Mouse (Mus musculus) left cerebral cortex, adult 9 months (tissue): ENCODE data around the gene Gm20547.
"Not testable (repeated sequence)": the region's sequence is repeated elsewhere in the genome, so short reads cannot be mapped to it uniquely, and the experiment has no call there.

Experiments used
- DNase-seq, 2 experiments: peaks; one replicate each; pipeline ENCODE4 v3.0.0; 2022; ENCODE audit warnings: low spot score in 2 of 2

Gm20547 gene

GRCm38 (mm10) chr17:34881683-34882310 is at the start of gene Gm20547:
Gene Gm20547, minus strand, starts transcription at chr17:34882042.
- no peak for DNase-seq

GRCm38 (mm10) chr17:34931061-34931734 is 49.4 kb upstream of the Gm20547 start, which contains the start of gene Neu1:
Gene Neu1, plus strand, starts transcription at chr17:34931253.
- DNase-seq = peak; percentile 96 to 99

GRCm38 (mm10) chr17:34928841-34929240 is 47.0 kb upstream of the Gm20547 start:
- no peak for DNase-seq

- DNase-seq = peak in 1 of 2 experiments; percentile 45
These were observed 45.6 kb upstream of the Gm20547 start for GRCm38 (mm10) chr17:34927306-34928019.

GRCm38 (mm10) chr17:34924258-34924657 is 42.4 kb upstream of the Gm20547 start:
- no peak for DNase-seq

- no peak for DNase-seq
These were observed 41.1 kb upstream of the Gm20547 start for GRCm38 (mm10) chr17:34922939-34923338.

- DNase-seq = no peak
These were observed 35.3 kb upstream of the Gm20547 start for GRCm38 (mm10) chr17:34917188-34917587.

- no peak for DNase-seq
These were observed 34.5 kb upstream of the Gm20547 start for GRCm38 (mm10) chr17:34916316-34916715.

GRCm38 (mm10) chr17:34915410-34915831 is 33.6 kb upstream of the Gm20547 start:
- no peak for DNase-seq

- DNase-seq = no peak
These were observed 32.3 kb upstream of the Gm20547 start, which contains the start of gene Slc44a4 for GRCm38 (mm10) chr17:34913930-34914665. Gene Slc44a4, plus strand, starts transcription at chr17:34914466.

- DNase-seq = peak in 1 of 2 experiments; percentile 60
These were observed 30.1 kb upstream of the Gm20547 start for GRCm38 (mm10) chr17:34911945-34912351.

- no peak for DNase-seq
These were observed 29.1 kb upstream of the Gm20547 start for GRCm38 (mm10) chr17:34910982-34911381.

GRCm38 (mm10) chr17:34902895-34903294 is 21.1 kb upstream of the Gm20547 start:
- DNase-seq = no peak

GRCm38 (mm10) chr17:34901948-34902347 is 20.1 kb upstream of the Gm20547 start:
- DNase-seq = not testable (repeated sequence)

GRCm38 (mm10) chr17:34900826-34901225 is 19.0 kb upstream of the Gm20547 start:
- not testable (repeated sequence) for DNase-seq

- no peak for DNase-seq
These were observed 18.0 kb upstream of the Gm20547 start for GRCm38 (mm10) chr17:34899890-34900243.

GRCm38 (mm10) chr17:34899053-34899889 is 17.4 kb upstream of the Gm20547 start:
- DNase-seq = peak in 1 of 2 experiments; percentile 15

GRCm38 (mm10) chr17:34898706-34899052 is 16.8 kb upstream of the Gm20547 start:
- no peak for DNase-seq

GRCm38 (mm10) chr17:34898160-34898586 is 16.3 kb upstream of the Gm20547 start, which contains the start of the genes C2 and Ehmt2:
Gene C2, minus strand, starts transcription at chr17:34898265.
Gene Ehmt2, plus strand, starts transcription at chr17:34898469.
- peak in 1 of 2 experiments; percentile 73 for DNase-seq

- peak in 1 of 2 experiments; percentile 72 for DNase-seq
These were observed 15.7 kb upstream of the Gm20547 start for GRCm38 (mm10) chr17:34897373-34898159.
